Mouse (Mus musculus) right cerebral cortex, adult 18-20 months (tissue): ENCODE results near the gene Esp1.
"Not testable (repeated sequence)": the region's sequence is repeated elsewhere in the genome, so short reads cannot be mapped to it uniquely, and the experiment has no call there.

Experiments used
- DNase-seq: peaks from one replicate; pipeline ENCODE4 v3.0.0; 2022; ENCODE audit warnings: mixed read lengths

Gene Esp1

GRCm38 (mm10) chr17:40726820-40727219 is at the start of gene Esp1:
TSS of gene Esp1 (plus strand) at chr17:40727120.
- DNase-seq = no peak

- DNase-seq = no peak
Observed at GRCm38 (mm10) chr17:40716273-40716672, 10.6 kb upstream of the Esp1 start.

- DNase-seq = not testable (repeated sequence)
Observed at GRCm38 (mm10) chr17:40717055-40717454, 9.9 kb upstream of the Esp1 start.

GRCm38 (mm10) chr17:40731296-40731695 is 4.4 kb downstream of the Esp1 start:
- no peak for DNase-seq

GRCm38 (mm10) chr17:40731724-40732123 is 4.8 kb downstream of the Esp1 start:
- DNase-seq = no peak

GRCm38 (mm10) chr17:40763662-40764061 is 36.7 kb downstream of the Esp1 start:
- DNase-seq = no peak

DNA sequence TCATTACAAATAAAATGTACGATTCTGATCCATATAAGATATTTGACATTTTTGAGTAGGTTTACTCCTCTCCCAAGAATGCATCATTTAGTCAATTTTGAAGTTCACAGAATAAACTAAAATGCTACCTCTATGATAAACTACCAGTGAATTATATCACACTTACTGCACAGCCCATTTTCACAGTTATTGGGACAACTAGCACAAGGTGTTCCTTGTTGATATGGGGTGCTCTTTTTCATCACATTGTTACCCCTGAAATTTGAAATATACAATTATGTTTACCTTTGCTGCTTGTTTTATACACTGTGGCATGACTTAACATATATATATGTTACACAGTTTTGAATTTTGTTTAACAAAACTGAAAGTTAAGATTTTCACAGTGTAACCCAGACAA is 40.2 kb downstream of the Esp1 start:
- DNase-seq = no peak
